Mouse (Mus musculus) yolk sac, embryonic 10.5 days (tissue): ENCODE data around the gene Mrps10.
"Not testable (repeated sequence)": the region's sequence is repeated elsewhere in the genome, so short reads cannot be mapped to it uniquely, and the experiment has no call there.

ENCODE experiments used
- DNase-seq: peaks from one replicate; pipeline ENCODE4 v3.0.0-alpha.2; 2017; ENCODE audit warnings: low spot score

Gene Mrps10

GRCm38 (mm10) chr17:47381917-47382316, 13.2 kb downstream of the Mrps10 start:
- no peak for DNase-seq

DNA sequence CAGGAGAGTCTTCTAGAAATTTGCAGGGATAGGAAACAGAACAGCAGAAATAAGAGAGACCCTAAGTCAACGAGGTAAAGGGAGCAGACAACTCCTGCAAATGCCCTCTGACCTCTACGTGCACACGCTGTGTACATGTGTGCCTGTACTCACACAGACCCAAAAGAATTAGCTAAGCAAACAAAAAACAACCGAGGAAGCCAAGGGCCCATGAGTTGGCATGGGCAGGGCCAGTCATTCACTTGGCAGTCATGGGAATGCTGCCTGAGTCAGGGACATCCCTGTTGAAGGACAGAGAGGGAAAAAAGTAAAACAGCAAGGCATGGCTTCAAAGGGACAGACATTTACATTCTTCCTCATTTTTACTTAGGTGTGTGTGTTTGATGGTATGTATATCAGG, 14.6 kb downstream of the Mrps10 start:
- DNase-seq: no peak

DNA sequence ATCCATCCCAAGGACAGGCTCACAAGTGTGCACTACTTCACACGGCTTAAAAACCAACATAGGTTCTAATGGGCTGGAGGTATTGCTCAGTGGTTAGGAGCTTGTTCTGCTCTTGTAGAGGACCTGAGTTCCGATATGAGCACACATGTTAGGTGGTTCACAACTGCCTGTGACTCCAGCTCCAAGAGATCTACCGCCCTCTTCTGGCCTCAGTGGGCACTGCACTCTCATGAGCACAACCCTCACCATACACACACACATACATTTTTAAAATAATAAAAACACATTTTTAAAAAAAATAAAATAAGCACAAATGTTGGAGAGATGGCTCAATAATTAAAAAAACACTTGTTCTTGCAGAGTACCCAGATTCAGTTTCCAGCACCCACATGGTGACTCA, 15.4 kb downstream of the Mrps10 start:
- no peak for DNase-seq

- no peak for DNase-seq
These were observed 16.5 kb downstream of the Mrps10 start, which contains the start of gene Guca1b for GRCm38 (mm10) chr17:47385145-47385544. TSS of gene Guca1b (plus strand) at chr17:47385393.

- DNase-seq: no peak
These were observed 18.0 kb downstream of the Mrps10 start for GRCm38 (mm10) chr17:47386649-47387048.

DNA sequence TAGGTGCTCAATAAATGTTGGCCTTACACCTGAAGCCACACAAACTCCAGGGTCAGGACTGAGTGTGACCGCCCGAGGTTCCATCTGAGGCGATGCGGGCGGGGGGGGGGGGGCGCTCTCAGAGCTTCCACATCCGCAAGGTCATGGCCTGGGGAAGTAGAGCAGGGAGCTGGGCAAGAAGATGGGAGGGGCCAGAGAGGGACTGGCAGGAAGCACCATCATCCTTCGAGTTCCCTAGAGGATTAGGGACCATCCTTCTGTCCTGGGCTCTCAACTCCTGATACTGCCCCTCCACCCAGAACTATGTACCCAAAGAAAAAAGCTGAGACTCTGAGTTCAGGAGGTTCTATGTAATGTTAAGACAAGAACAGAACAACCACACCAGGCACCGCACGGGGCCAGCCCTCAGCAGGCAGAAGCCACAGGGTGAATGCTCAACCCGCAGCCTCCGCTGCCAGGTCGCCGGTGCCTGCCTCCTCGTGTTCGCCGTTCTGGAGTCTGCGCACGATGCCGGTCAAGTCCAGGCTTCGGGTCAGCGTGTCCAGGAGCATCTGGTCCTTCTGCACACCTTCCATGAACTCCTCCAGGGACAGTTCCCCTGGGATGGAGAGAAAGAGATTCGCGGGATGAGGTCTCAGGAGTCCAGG, 25.7 kb downstream of the Mrps10 start:
- no peak for DNase-seq

DNA sequence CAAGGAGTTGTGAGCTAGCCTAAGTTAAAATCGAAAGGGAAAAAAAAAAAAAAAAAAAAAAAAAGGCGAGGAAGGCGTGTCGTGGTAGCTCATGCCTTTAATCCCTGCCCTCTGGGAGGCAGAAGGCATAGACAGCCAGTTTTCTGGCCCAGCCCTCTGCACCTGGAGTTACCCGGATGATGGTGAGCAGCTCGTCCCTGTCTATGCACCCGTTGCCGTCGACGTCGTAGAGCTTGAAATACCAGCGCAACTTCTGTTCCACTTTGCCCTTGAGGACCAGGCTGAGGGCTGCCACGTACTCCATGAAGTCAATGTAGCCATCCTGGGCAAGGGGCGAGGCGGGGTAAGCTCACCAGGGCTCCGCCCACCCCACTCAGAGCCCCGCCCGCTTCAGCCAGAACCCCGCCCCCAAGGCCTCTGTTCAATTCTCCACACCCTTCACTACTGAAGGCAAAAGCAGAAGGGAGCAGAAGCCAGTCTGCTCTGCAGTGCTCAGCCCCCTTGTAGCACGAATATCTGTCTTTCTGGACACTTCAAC, 26.8 kb downstream of the Mrps10 start:
- peak; percentile 56 for DNase-seq

GRCm38 (mm10) chr17:47399091-47399490, 30.4 kb downstream of the Mrps10 start:
- no peak for DNase-seq

DNA sequence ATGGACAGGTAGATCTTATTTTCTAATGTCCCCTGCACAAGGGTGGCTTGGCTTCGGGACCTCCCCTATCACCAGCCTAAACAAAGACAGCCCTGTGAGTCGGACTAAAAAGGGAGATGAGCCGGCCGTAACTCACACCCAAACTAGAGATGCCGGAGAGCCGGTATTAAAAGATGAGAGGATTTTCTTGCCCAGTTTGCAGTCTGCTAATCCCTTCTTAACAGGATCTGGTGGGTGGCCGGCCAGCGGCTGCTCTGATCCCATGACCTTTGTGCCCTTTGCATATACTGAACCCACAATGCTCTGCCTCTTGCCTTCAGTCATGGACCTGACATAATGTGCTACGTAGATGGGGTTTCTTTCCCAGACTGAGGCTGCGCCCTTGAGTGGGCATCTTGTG, 31.8 kb downstream of the Mrps10 start, which contains the start of gene Guca1a:
Guca1a (minus strand) TSS at position 134 of the 400 bp plus-strand sequence.
- no peak for DNase-seq

DNA sequence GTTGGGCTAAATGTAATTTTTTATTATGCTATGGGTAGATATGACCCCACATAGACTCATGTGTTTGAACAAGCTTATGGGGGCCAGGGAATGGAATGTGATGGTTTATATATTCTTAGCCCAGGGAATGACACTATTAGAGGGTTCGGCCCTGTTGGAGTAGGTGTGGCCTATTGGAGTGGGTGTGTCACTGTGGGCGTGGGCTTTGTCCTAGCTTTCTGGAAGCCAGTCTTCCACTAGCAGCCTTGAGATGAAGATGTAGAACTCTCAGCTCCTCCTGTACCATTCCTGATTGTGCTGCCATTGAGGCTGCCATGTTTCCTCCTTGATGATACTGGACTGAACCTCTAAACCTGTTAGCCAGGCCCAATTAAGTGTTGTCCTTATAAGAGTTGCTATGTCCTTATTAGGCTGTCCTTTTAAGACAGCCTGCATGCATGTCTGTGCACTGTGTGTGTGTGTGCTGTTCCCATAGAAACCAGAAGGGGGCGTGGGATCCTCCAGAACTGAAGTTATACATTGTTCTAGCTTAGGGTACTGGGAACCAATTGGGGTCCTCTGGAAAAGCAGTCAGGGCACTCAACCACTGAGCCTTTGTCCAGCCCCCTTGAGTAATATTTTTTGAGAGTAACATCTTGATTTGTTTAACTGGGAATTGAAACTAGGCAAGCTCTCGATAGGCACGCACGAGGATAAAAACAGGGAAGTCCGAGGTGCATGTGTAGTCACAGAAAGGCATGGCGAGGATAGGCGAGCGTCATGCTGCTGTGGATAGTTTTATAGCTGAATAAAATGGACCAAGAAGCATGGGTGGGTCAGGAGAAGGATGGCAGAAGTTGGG, 39.2 kb downstream of the Mrps10 start:
- DNase-seq: no peak

- no peak for DNase-seq
These were observed 39.8 kb downstream of the Mrps10 start for GRCm38 (mm10) chr17:47408558-47408898.

- not testable (repeated sequence) for DNase-seq
These were observed 41.5 kb downstream of the Mrps10 start for GRCm38 (mm10) chr17:47409897-47410861.

DNA sequence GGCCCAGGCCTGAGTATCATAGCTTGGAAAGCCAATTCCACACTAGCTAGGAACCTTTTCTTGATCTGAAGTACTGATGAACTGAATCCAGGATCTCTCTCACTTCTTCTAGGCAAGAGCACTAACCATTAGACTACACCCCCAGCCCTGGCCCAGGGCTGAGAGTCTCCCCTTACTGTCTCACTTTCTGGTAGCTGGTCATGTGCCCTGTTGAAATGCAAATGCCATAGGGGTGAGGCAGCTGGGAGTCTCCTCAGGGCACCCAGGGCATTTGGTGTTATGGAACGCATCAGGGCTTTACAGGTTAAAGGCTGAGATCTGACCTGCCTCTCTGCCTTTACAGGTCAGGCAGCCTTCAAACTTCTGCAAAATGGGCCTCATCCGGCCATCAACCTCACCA, 51.5 kb downstream of the Mrps10 start:
- DNase-seq: no peak

- DNase-seq: no peak
These were observed 52.9 kb downstream of the Mrps10 start for GRCm38 (mm10) chr17:47421566-47421965.

GRCm38 (mm10) chr17:47422616-47423015, 53.9 kb downstream of the Mrps10 start:
- not testable (repeated sequence) for DNase-seq

- no peak for DNase-seq
These were observed 55.5 kb downstream of the Mrps10 start for GRCm38 (mm10) chr17:47424186-47424585.

DNA sequence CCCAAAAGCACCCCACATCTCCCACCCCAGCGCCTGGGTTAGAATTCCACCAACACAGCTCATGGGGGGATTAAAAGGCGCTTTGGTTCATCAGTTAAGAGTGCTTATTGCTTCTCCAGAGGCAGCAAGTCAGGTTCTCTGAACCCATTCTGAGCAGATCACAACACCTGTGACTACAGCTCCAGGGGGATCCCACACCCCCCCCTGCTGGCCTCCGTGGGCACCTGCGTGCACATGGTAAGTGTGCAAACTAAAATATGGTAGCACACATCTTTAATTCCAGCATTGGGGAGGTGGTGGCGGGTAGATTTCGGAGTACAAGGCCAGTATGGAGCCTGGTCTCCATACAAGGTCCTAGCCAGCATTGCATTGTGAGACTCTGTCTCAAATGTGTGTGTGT, 58.6 kb downstream of the Mrps10 start:
- DNase-seq: no peak

GRCm38 (mm10) chr17:47428831-47429304, 60.2 kb downstream of the Mrps10 start:
- peak; percentile 68 for DNase-seq

GRCm38 (mm10) chr17:47430815-47431214, 62.1 kb downstream of the Mrps10 start:
- no peak for DNase-seq
